Mouse (Mus musculus) lung, embryonic 16.5 days (tissue): Measurements from ENCODE around the gene Plk2. TPM values are rescaled to one million over a fixed set of nuclear protein-coding genes. Genes with fewer than 3 reads are reported as not detected.
"Not testable (repeated sequence)": the region's sequence is repeated elsewhere in the genome, so short reads cannot be mapped to it uniquely, and the experiment has no call there.

ENCODE experiments used
- ATAC-seq: fragments of 200-750 bp; cut with Nextera tagmentation; 2 replicates; pipeline ENCODE4 v1.8.0; 2017; ENCODE audit warnings: low read depth, mild to moderate bottlenecking, moderate library complexity
- H3K27ac ChIP-seq: fragments of 300-500 bp; sonication (generic); 2 replicates; pipeline ENCODE4 v1.5.1; 2014; ENCODE audit warnings: mild to moderate bottlenecking, control low read depth, low read length
- H3K27me3 ChIP-seq: fragments of 300-500 bp; sonication (generic); 2 replicates; pipeline ENCODE4 v1.6.1; 2014; ENCODE audit warnings: low read depth, low read length, mixed read lengths; ENCODE audit not compliant: control insufficient read depth, insufficient read depth
- H3K36me3 ChIP-seq: fragments of 300-500 bp; sonication (generic); 2 replicates; pipeline ENCODE4 v1.6.1; 2014; ENCODE audit warnings: low read length; ENCODE audit not compliant: control insufficient read depth, insufficient read depth
- H3K4me1 ChIP-seq: fragments of 300-500 bp; sonication (generic); replicated peaks from 2 replicates; pipeline ENCODE4 v1.6.1; 2014; ENCODE audit warnings: low read length, mixed read lengths; ENCODE audit not compliant: control insufficient read depth, insufficient read depth
- H3K4me2 ChIP-seq: fragments of 300-500 bp; sonication (generic); 2 replicates; pipeline ENCODE4 v1.6.1; 2014; ENCODE audit warnings: low read depth, low read length, control low read depth
- H3K4me3 ChIP-seq: fragments of 300-500 bp; sonication (generic); 2 replicates; pipeline ENCODE4 v1.5.1; 2014; ENCODE audit warnings: mild to moderate bottlenecking, low read length, control low read depth
- H3K9ac ChIP-seq: fragments of 300-500 bp; sonication (generic); 2 replicates; pipeline ENCODE4 v1.6.1; 2014; ENCODE audit warnings: low read length, control low read depth
- H3K9me3 ChIP-seq: fragments of 300-500 bp; sonication (generic); 2 replicates; pipeline ENCODE4 v1.6.1; 2016; ENCODE audit warnings: low read length; ENCODE audit not compliant: control insufficient read depth
- whole genome bisulfite sequencing: fragments of 180-500 bp; shearing (Covaris S2); extraction: QIAGEN DNeasy Blood & Tissue Kit; methylation state at CpG from one replicate; pipeline ENCODE4 v1.1.7; 2014; 5-methylcytosine and 5-hydroxymethylcytosine counted together
- polyA plus RNA-seq: library from polyadenylated mRNA; unstranded; fragments of >200 nt; fragmentation: Nextera tagmentation; extraction: Ambion mirVana; gene quantifications from 2 replicates; pipeline ENCODE4 v1.2.1, GENCODE M21; 2015

Gene Plk2
- polyA plus RNA-seq = 257 and 267 TPM in 2 replicates

DNA sequence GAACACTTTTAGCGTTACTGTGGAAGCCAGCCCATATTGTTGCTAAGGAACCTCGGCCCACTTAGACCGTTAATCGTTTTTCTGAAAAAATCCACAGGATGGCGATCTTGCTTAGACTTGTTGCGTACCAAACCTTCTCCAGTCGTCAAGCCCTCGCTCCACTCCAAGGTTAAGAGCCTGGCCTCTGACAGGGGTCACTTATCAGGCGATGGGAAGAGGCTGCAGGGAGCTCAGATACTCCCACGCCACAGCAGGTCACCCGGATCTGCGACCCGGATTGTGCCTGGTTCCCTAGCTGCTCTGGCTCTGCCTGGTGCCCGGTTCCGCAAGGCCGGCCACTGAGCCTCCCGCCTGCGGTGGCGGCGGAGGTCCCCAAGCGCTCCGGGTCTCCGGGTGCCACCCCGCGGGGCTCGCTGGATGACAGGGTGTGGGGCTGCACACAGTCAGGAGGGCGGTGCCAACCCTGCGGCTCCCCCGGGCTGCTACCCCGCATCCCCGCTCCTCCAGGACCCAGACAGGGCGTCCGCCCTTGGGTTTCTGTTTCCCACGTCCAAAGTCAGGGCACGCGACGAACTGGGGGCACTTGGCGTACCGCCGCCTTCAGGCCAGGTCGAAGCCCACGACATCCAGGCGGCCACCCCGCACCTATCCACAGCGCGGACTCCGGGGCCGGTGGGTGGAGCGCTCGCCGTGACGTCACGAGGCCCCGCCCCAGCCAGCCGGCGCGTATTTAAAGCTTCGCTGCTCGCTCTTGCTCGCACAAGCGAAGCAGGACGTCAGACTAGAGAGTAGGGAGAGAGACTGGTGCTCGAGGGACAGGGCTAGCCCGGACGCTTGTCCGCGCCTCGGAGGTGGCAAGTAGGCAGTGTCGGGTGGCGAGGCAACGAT, at the start of gene Plk2:
Gene Plk2, plus strand, starts transcription at position 756 of the 888 bp plus-strand sequence.
- H3K9me3 ChIP-seq = no peaks in the 10 kb centered on the region
- H3K9ac ChIP-seq = peak within 1 kb of the TSS; percentile 96
- H3K4me1 ChIP-seq = peaks cover 15% of the 10 kb centered on the region
- peak within 1 kb of the TSS; percentile 91 for H3K4me3 ChIP-seq
- under 1% methylated on average over 68 of the region's 71 CpGs for WGBS
- ATAC-seq = peak; percentile 94
- no peaks in the 10 kb centered on the region for H3K27me3 ChIP-seq
- H3K4me2 ChIP-seq = peak within 1 kb of the TSS; percentile 80
- peaks cover 23% of the 10 kb centered on the region for H3K36me3 ChIP-seq
- peak within 1 kb of the TSS; percentile 94 for H3K27ac ChIP-seq

DNA sequence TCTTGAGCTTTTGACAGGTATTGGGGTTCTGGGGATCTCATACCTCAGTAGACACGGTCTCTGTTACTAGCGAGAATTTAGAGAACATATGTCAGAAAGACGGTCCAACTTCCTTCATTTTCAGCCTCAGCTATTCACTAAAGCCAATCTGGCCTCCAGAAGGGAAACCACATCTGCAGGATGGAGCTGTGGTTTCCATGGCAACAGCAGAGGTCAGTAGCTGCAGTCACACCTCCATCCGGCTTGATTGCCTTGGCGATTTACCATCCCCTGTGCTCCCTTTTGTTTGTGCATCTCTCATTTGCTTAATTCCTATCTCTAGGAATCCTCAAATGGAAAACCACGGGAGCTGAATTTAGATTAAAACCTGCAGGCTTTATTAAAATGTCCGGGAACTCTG, 48.1 kb upstream of the Plk2 start:
- Histone ChIP-seq H3K9me3 (no peaks in the 10 kb centered on the region), H3K4me3 (no peak overlapping the region), H3K36me3 (no peaks in the 10 kb centered on the region), H3K27ac (no peak overlapping the region), H3K4me2 (no peak overlapping the region), H3K27me3 (no peaks in the 10 kb centered on the region), H3K4me1 (no peaks in the 10 kb centered on the region), H3K9ac (no peak overlapping the region)
- WGBS = 42% methylated on average over 7 of the region's 7 CpGs
- no peak for ATAC-seq

DNA sequence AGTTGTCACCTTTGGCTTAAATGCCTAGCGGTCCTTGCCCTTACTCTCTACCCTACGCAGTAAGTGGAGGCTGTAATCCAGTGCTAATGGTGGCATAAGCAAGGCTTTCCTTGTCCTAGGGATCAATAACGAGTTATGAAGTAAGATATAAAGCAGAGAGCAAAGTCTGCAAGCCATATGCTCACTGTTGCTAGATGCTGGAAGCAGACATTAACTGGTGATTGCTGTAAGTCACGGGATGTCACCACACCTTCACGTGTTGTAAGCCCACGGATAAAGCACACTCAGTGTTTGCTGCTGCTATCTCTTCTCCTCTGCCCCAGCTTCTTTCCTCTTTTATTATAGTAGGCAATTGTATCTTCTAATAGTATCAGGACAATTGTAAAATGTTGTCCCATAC, 43.8 kb upstream of the Plk2 start:
- WGBS = 74% methylated on average over 6 of the region's 6 CpGs
- Histone ChIP-seq H3K4me1 (no peaks in the 10 kb centered on the region), H3K27ac (no peak overlapping the region), H3K4me3 (no peak overlapping the region), H3K9ac (no peak overlapping the region), H3K4me2 (no peak overlapping the region), H3K36me3 (no peaks in the 10 kb centered on the region), H3K9me3 (no peaks in the 10 kb centered on the region), H3K27me3 (no peaks in the 10 kb centered on the region)
- no peak for ATAC-seq

DNA sequence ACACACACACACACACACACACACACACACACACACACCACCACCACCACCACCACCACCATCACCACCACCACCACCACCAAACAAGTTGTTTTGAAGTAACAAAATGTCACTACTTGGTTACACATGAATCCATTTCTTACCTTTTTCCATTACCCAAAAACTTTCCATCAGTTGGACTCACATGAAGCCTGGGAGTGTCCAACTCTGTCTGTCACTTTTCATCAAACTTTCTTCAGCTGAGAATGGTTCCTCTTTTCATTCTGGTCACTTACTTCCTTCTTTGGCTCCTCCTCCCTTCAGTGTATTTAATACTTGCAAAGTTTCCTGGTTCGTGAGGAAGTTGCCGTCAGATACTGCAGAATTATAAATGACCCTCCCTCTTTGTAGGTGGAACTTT, 37.9 kb upstream of the Plk2 start, which contains the start of gene Gapt:
Gene Gapt, minus strand, starts transcription at position 259 of the 400 bp plus-strand sequence.
- Histone ChIP-seq H3K4me1 (no peaks in the 10 kb centered on the region; the same call in 1 of the 2 replicates), H3K4me3 (no peak within 1 kb of the TSS), H3K9ac (no peak within 1 kb of the TSS), H3K36me3 (no peaks in the 10 kb centered on the region), H3K27me3 (no peaks in the 10 kb centered on the region), H3K27ac (no peak within 1 kb of the TSS), H3K9me3 (no peaks in the 10 kb centered on the region), H3K4me2 (no peak within 1 kb of the TSS)
- no peak for ATAC-seq
- 64% methylated on average over 2 of the region's 2 CpGs for WGBS

DNA sequence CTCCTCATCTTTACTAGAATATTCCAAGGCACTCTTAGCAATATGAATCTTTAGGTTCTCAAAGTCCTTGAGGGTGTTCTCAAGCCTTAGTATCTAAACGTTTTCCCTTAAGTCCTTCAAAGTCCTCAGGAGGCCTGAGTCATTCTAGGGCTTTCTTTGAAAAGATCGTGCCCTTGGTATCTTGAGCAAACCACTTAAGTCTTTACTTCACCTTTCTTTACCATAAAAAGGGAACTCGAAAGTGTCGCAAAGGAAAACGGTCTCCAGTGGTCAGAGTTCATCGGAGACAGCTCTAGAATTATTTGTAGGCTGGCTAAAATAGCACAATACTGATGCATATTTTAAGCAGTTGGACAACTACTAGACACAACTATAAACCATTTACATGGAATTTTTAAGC, 31.1 kb upstream of the Plk2 start:
- no peak overlapping the region for H3K4me2 ChIP-seq
- 59% methylated on average over 6 of the region's 6 CpGs for WGBS
- H3K36me3 ChIP-seq = no peaks in the 10 kb centered on the region
- H3K9ac ChIP-seq = no peak overlapping the region
- no peaks in the 10 kb centered on the region; the same call in none of the 2 replicates for H3K4me1 ChIP-seq
- H3K4me3 ChIP-seq = no peak overlapping the region
- no peak overlapping the region for H3K27ac ChIP-seq
- ATAC-seq = peak; percentile 78
- H3K27me3 ChIP-seq = no peaks in the 10 kb centered on the region
- no peaks in the 10 kb centered on the region for H3K9me3 ChIP-seq

DNA sequence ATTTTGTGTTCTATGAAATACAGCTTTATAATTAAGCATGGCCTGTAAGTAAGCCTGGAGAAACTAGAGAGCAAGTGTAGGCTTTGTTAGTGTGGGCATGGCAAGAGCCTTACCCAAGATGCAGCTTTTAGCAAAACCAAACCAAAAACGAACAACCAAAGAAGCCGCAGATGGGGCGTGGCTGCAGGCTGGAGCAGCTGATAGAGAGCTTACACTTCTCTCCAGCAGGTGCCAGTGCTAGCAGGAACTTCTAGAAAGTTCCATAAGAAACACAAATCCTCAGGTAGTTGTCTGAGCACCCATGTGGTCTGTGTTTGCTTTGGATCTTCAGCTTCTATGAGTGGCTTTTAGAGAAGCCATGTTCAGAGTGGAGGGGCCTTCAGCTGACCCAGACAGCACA, 28.4 kb upstream of the Plk2 start:
- Histone ChIP-seq H3K4me1 (no peaks in the 10 kb centered on the region; the same call in 1 of the 2 replicates), H3K36me3 (no peaks in the 10 kb centered on the region), H3K9ac (no peak overlapping the region), H3K9me3 (no peaks in the 10 kb centered on the region), H3K4me3 (no peak overlapping the region), H3K27ac (no peak overlapping the region), H3K4me2 (no peak overlapping the region), H3K27me3 (no peaks in the 10 kb centered on the region)
- 85% methylated on average over 3 of the region's 3 CpGs for WGBS
- no peak for ATAC-seq

DNA sequence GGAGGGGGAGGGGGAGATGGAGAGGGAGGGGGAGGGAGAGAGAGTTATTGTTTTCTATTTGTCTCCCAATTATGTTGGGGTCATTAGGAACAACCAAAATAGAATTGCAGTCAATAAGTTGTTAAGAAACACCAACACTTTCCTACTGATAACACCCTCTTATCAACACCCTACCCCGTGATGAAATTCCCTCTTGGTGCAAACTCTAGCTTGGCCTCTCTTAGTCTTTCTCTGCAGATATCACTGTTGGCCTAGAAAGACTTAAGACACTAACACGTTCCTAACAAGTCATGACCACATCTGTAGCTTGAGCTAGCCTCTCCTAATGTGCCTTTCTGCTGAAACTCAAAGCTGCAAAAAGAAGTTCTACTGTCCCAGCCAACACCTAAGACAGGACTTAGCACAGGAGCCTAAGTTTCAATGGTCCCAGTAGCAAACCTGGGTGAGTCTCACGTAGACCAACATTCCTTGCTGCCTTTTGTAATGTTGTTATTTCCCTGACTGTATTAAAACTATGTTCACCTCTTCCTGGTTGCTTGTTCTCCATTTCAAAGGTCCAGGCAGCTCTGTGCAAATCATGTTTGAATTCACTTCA, 26.8 kb upstream of the Plk2 start:
- H3K4me3 ChIP-seq = no peak overlapping the region
- H3K27me3 ChIP-seq = no peaks in the 10 kb centered on the region
- ATAC-seq = no peak
- no peaks in the 10 kb centered on the region; the same call in 1 of the 2 replicates for H3K4me1 ChIP-seq
- no peak overlapping the region for H3K9ac ChIP-seq
- no peaks in the 10 kb centered on the region for H3K9me3 ChIP-seq
- H3K36me3 ChIP-seq = no peaks in the 10 kb centered on the region
- 77% methylated on average over 3 of the region's 3 CpGs for WGBS
- H3K27ac ChIP-seq = no peak overlapping the region
- H3K4me2 ChIP-seq = no peak overlapping the region

DNA sequence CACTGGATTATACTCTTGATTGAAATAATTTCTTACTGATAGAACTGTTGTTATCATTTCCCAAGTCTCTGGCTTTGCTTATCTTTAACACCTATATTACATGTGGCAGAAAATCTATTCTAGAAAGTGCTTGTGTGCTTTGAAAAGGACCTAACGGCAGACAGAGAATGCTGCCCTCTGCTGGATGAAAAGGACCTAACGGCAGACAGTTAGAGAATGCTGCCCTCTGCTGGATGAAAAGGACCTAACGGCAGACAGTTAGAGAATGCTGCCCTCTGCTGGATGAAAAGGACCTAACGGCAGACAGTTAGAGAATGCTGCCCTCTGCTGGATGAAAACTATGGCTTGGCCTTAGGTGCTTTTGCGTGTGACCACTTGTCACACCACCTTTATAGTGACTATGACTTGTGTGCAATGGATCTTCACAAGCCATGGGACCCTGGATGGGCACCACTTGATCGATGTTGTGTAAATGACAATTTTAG, 26.2 kb upstream of the Plk2 start:
- H3K4me3 ChIP-seq, H3K9ac ChIP-seq, H3K36me3 ChIP-seq, H3K4me1 ChIP-seq, H3K4me2 ChIP-seq, H3K27me3 ChIP-seq, H3K9me3 ChIP-seq, H3K27ac ChIP-seq: not testable (repeated sequence)
- ATAC-seq = peak; percentile 49
- WGBS = 38% methylated on average over 6 of the region's 6 CpGs

DNA sequence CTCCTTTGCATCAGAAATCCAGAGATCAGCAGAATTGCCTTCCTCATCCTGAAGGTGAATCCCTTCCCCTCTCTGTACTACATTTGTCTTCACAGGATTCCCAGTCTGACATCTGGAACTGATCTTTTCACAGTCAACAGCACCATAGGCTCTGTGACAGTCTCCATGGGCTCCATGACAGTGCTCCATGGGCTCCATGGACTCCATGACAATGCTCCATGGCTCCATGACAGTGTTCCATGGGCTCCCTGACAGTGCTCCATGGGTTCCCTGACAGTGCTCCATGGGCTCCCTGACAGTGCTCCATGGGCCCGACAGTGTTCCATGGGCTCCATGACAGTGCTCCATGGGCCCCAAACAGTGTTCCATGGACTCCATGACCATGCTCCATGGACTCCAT, 25.2 kb upstream of the Plk2 start:
- no peak overlapping the region for H3K27ac ChIP-seq
- ATAC-seq = no peak
- no peaks in the 10 kb centered on the region for H3K36me3 ChIP-seq
- H3K4me3 ChIP-seq = no peak overlapping the region
- no peak overlapping the region for H3K9ac ChIP-seq
- 88% methylated on average over 1 of the region's 1 CpGs for WGBS
- H3K4me1 ChIP-seq = no peaks in the 10 kb centered on the region
- H3K27me3 ChIP-seq = no peaks in the 10 kb centered on the region
- H3K4me2 ChIP-seq = no peak overlapping the region
- no peaks in the 10 kb centered on the region for H3K9me3 ChIP-seq
